Mouse (Mus musculus): ENCODE results near the gene Vps52.
"Not testable (repeated sequence)": the region's sequence is repeated elsewhere in the genome, so short reads cannot be mapped to it uniquely, and the experiment has no call there.

Vps52 gene

GRCm38 (mm10) chr17:33965846-33966550, 10.4 kb downstream of the Vps52 start:
- no peak for DNase-seq (ENCODE audit: inconsistent ontology term)

GRCm38 (mm10) chr17:33968489-33968888, 12.9 kb downstream of the Vps52 start:
- DNase-seq (ENCODE audit: inconsistent ontology term): peak; percentile 81

- DNase-seq (ENCODE audit: inconsistent ontology term): no peak
These were observed 13.3 kb downstream of the Vps52 start for GRCm38 (mm10) chr17:33968927-33969326.

GRCm38 (mm10) chr17:33969394-33969793, 13.8 kb downstream of the Vps52 start:
- no peak for DNase-seq (ENCODE audit: inconsistent ontology term)

- DNase-seq (ENCODE audit: inconsistent ontology term): peak; percentile 40
These were observed 17.1 kb downstream of the Vps52 start for GRCm38 (mm10) chr17:33972691-33973090.

GRCm38 (mm10) chr17:33973572-33973971, 18.0 kb downstream of the Vps52 start:
- DNase-seq (ENCODE audit: inconsistent ontology term): no peak

GRCm38 (mm10) chr17:33977861-33978557, 22.4 kb downstream of the Vps52 start:
- DNase-seq (ENCODE audit: inconsistent ontology term): peak; percentile 20

GRCm38 (mm10) chr17:33978631-33979031, 23.0 kb downstream of the Vps52 start:
- peak; percentile 78 for DNase-seq (ENCODE audit: inconsistent ontology term)

- DNase-seq (ENCODE audit: inconsistent ontology term): no peak
These were observed 24.0 kb downstream of the Vps52 start for GRCm38 (mm10) chr17:33979512-33980050.

GRCm38 (mm10) chr17:33980181-33981035, 24.8 kb downstream of the Vps52 start:
- DNase-seq (ENCODE audit: inconsistent ontology term): no peak

- peak; percentile 97 for DNase-seq (ENCODE audit: inconsistent ontology term)
These were observed 25.7 kb downstream of the Vps52 start for GRCm38 (mm10) chr17:33981192-33981909.

- peak; percentile 10 for DNase-seq (ENCODE audit: inconsistent ontology term)
These were observed 26.5 kb downstream of the Vps52 start for GRCm38 (mm10) chr17:33982136-33982535.

- DNase-seq (ENCODE audit: inconsistent ontology term): peak; percentile 38
These were observed 36.4 kb downstream of the Vps52 start for GRCm38 (mm10) chr17:33991788-33992664.

- no peak for DNase-seq (ENCODE audit: inconsistent ontology term)
These were observed 39.3 kb downstream of the Vps52 start for GRCm38 (mm10) chr17:33994959-33995358.

- DNase-seq (ENCODE audit: inconsistent ontology term): no peak
These were observed 40.0 kb downstream of the Vps52 start for GRCm38 (mm10) chr17:33995651-33996050.

- DNase-seq (ENCODE audit: inconsistent ontology term): not testable (repeated sequence)
These were observed 41.4 kb downstream of the Vps52 start for GRCm38 (mm10) chr17:33997025-33997424.

GRCm38 (mm10) chr17:33998697-33999096, 43.1 kb downstream of the Vps52 start:
- DNase-seq (ENCODE audit: inconsistent ontology term): not testable (repeated sequence)

GRCm38 (mm10) chr17:33999341-34000149, 43.9 kb downstream of the Vps52 start:
- peak; percentile 38 for DNase-seq (ENCODE audit: inconsistent ontology term)

- DNase-seq (ENCODE audit: inconsistent ontology term): peak; percentile 88
These were observed 44.5 kb downstream of the Vps52 start, which contains the start of gene H2-K1 for GRCm38 (mm10) chr17:34000150-34000537. H2-K1 (minus strand) TSS chr17:34000347.

Data from Muller cell, postnatal 12 days (primary cell).